Mouse (Mus musculus): ENCODE measurements around the gene Fam166b.

DNA sequence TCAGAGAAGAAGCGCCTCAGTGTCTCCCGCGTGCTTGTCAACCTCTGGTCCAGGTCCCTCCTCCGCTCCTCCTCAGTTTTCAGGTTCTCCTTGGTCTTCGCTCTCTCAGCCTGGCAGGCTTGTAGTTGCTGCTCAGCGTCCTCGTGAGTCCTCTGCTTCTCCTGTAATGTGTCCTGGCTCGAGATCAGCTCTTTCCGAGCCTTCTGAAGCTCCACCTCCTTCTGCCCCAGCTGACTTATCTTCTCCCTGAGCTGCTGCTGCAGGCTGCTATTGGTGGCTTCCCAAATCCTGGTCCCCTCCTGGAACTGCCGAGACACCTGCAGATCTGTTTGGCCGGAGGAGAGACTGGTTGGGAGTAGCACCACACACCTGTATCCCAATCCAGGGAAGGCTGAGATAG is 23.4 kb upstream of the Fam166b start:
- TF ChIP-seq CTCF (IDR thresholded peaks at IDR 0.05; ENCODE audit: control insufficient read depth, insufficient read depth, low read length) (no peak), POLR2A (IDR thresholded peaks at IDR 0.05; ENCODE audit: borderline replicate concordance, control insufficient read depth, low read depth, low read length) (no peak)

All from bone marrow, adult 2 months (tissue).